Mouse (Mus musculus): Measurements from ENCODE around the gene Enpp1.
"Not testable (repeated sequence)": the region's sequence is repeated elsewhere in the genome, so short reads cannot be mapped to it uniquely, and the experiment has no call there.

Gene Enpp1

GRCm38 (mm10) chr10:24638306-24639070, 73.5 kb downstream of the Enpp1 start:
- DNase-seq (ENCODE audit: low read depth, low spot score): no peak

- DNase-seq (ENCODE audit: low read depth, low spot score): no peak
Measured at GRCm38 (mm10) chr10:24636986-24637385, 75.0 kb downstream of the Enpp1 start.

- no peak for DNase-seq (ENCODE audit: low read depth, low spot score)
Measured at GRCm38 (mm10) chr10:24635884-24636283, 76.1 kb downstream of the Enpp1 start.

GRCm38 (mm10) chr10:24635331-24635815, 76.6 kb downstream of the Enpp1 start:
- no peak for DNase-seq (ENCODE audit: low read depth, low spot score)

GRCm38 (mm10) chr10:24634288-24634687, 77.7 kb downstream of the Enpp1 start:
- peak; percentile 65 for DNase-seq (ENCODE audit: low read depth, low spot score)

GRCm38 (mm10) chr10:24631122-24631521, 80.8 kb downstream of the Enpp1 start:
- DNase-seq (ENCODE audit: low read depth, low spot score): no peak

GRCm38 (mm10) chr10:24630469-24631081, 81.4 kb downstream of the Enpp1 start:
- DNase-seq (ENCODE audit: low read depth, low spot score): peak; percentile 28

- no peak for DNase-seq (ENCODE audit: low read depth, low spot score)
Measured at GRCm38 (mm10) chr10:24629086-24629720, 82.8 kb downstream of the Enpp1 start.

GRCm38 (mm10) chr10:24628466-24628865, 83.5 kb downstream of the Enpp1 start:
- DNase-seq (ENCODE audit: low read depth, low spot score): no peak

- no peak for DNase-seq (ENCODE audit: low read depth, low spot score)
Measured at GRCm38 (mm10) chr10:24627262-24627661, 84.7 kb downstream of the Enpp1 start.

- peak; percentile 79 for DNase-seq (ENCODE audit: low read depth, low spot score)
Measured at GRCm38 (mm10) chr10:24625060-24625701, 86.8 kb downstream of the Enpp1 start.

- DNase-seq (ENCODE audit: low read depth, low spot score): peak; percentile 44
Measured at GRCm38 (mm10) chr10:24622586-24622985, 89.4 kb downstream of the Enpp1 start.

- no peak for DNase-seq (ENCODE audit: low read depth, low spot score)
Measured at GRCm38 (mm10) chr10:24621572-24621971, 90.4 kb downstream of the Enpp1 start.

- not testable (repeated sequence) for DNase-seq (ENCODE audit: low read depth, low spot score)
Measured at GRCm38 (mm10) chr10:24616572-24616971, 95.4 kb downstream of the Enpp1 start.

GRCm38 (mm10) chr10:24615799-24616198, 96.2 kb downstream of the Enpp1 start:
- DNase-seq (ENCODE audit: low read depth, low spot score): no peak

GRCm38 (mm10) chr10:24614726-24615125, 97.2 kb downstream of the Enpp1 start:
- DNase-seq (ENCODE audit: low read depth, low spot score): no peak

GRCm38 (mm10) chr10:24609766-24610165, 102.2 kb downstream of the Enpp1 start:
- DNase-seq (ENCODE audit: low read depth, low spot score): peak; percentile 63

GRCm38 (mm10) chr10:24609146-24609545, 102.8 kb downstream of the Enpp1 start:
- no peak for DNase-seq (ENCODE audit: low read depth, low spot score)

GRCm38 (mm10) chr10:24603727-24604126, 108.2 kb downstream of the Enpp1 start:
- DNase-seq (ENCODE audit: low read depth, low spot score): no peak

- DNase-seq (ENCODE audit: low read depth, low spot score): no peak
Measured at GRCm38 (mm10) chr10:24603035-24603434, 108.9 kb downstream of the Enpp1 start.

GRCm38 (mm10) chr10:24599802-24600201, 112.2 kb downstream of the Enpp1 start:
- DNase-seq (ENCODE audit: low read depth, low spot score): no peak

GRCm38 (mm10) chr10:24598693-24599092, 113.3 kb downstream of the Enpp1 start:
- DNase-seq (ENCODE audit: low read depth, low spot score): no peak

All from skeletal muscle tissue, adult 2 months (tissue).